Mouse (Mus musculus): ENCODE data around the gene Grcc10. TPM values are rescaled to one million over a fixed set of nuclear protein-coding genes. Genes with fewer than 3 reads are reported as not detected.

Gene Grcc10
- polyA plus RNA-seq, 1 experiment: 352 TPM

GRCm38 (mm10) chr6:124698751-124699150 is 42.4 kb downstream of the Grcc10 start:
- Histone ChIP-seq H3K4me3 (ENCODE audit: insufficient read depth, low read length) (no peak overlapping the region), H3K4me1 (ENCODE audit: control insufficient read depth, insufficient read depth, low read length) (peaks cover 6% of the 10 kb centered on the region), H3K27ac (ENCODE audit: insufficient read depth, low read length) (no peak overlapping the region)
- no peak for TF ChIP-seq POLR2A (IDR thresholded peaks at IDR 0.05; ENCODE audit: extremely low read depth, insufficient read depth, low read length)
- no peak for TF ChIP-seq CTCF (IDR thresholded peaks at IDR 0.05; ENCODE audit: extremely low read depth, insufficient read depth, low read length)

DNA sequence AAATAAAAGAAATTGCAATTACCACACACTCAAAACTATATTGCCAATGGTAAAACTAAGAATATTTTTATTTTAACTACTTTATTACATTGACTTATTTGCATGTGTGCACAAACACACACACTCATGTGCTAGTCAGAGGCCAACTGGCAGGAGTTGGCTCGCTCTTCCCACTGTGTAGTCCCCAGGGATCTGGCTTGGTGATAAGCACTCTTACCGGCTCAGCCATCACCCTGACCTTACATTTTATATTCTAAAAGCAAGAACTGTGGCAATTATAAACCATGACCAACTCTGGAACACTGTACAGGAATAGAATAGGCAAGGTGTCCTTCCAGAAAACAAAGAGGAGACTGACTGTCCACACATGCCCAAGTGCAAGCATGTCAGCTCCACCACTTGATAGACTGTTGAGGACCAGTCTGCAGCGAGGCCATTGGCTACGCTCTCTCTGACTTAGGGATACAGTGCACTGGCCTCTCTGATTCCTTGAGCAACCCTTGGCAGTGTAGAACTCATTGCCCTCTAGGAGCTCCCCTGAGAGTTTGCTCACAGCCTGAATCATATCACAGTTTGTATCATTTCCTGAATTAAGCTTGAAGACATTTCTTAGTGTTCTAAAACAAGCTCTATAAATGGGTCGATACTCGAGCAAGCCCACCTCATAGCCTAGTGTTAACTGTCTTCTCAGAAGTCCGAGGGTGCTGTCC is 44.6 kb downstream of the Grcc10 start:
- TF ChIP-seq POLR2A (IDR thresholded peaks at IDR 0.05; ENCODE audit: extremely low read depth, insufficient read depth, low read length) (no peak), CTCF (IDR thresholded peaks at IDR 0.05; ENCODE audit: extremely low read depth, insufficient read depth, low read length) (no peak)
- Histone ChIP-seq H3K4me3 (ENCODE audit: insufficient read depth, low read length) (no peak overlapping the region), H3K27ac (ENCODE audit: insufficient read depth, low read length) (no peak overlapping the region), H3K4me1 (ENCODE audit: control insufficient read depth, insufficient read depth, low read length) (peaks cover 10% of the 10 kb centered on the region)

DNA sequence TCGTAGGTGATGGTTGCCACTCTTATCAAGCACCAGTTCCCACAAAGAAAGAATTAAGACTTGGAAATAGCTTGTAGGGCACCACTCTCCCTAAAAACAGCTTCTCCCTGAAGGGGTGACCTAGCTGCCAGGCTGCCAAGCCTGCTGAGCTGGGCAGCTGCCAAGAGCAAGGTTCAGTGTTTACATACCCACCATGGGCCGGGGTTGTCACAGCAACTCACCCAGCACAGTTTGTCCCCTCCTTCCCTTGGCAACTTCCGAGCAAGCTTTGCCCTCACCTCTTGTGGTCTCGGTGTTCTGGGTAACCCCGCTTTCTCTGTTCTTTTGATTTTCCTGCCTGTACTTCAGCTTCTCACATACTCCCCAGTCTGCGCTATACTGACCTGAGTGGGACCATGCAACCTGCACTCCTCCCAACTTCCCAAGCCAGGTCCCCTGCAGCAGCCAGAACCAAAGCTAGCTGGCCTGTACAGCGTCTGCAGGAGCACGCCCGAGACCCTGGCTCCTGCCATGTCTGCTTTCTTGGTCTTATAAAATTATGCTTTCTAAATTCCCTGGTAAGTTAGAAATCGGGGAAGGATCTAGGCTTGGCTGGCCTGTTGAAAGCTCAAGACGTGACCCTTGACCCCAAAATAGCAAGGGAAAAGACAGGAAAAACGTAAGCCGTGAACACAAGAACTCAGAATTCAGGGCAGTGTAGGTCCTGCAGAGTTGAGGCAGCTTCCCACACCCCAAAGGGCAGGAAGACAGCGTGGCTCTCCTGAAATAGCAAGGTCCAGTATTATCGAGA is 46.8 kb downstream of the Grcc10 start:
- TF ChIP-seq CTCF (IDR thresholded peaks at IDR 0.05; ENCODE audit: extremely low read depth, insufficient read depth, low read length): no peak
- TF ChIP-seq POLR2A (IDR thresholded peaks at IDR 0.05; ENCODE audit: extremely low read depth, insufficient read depth, low read length): no peak
- peak overlapping the region; percentile 45; the same call in 1 of the 2 replicates for H3K27ac ChIP-seq (ENCODE audit: insufficient read depth, low read length)
- H3K4me3 ChIP-seq (ENCODE audit: insufficient read depth, low read length): no peak overlapping the region
- peaks cover 8% of the 10 kb centered on the region for H3K4me1 ChIP-seq (ENCODE audit: control insufficient read depth, insufficient read depth, low read length)

DNA sequence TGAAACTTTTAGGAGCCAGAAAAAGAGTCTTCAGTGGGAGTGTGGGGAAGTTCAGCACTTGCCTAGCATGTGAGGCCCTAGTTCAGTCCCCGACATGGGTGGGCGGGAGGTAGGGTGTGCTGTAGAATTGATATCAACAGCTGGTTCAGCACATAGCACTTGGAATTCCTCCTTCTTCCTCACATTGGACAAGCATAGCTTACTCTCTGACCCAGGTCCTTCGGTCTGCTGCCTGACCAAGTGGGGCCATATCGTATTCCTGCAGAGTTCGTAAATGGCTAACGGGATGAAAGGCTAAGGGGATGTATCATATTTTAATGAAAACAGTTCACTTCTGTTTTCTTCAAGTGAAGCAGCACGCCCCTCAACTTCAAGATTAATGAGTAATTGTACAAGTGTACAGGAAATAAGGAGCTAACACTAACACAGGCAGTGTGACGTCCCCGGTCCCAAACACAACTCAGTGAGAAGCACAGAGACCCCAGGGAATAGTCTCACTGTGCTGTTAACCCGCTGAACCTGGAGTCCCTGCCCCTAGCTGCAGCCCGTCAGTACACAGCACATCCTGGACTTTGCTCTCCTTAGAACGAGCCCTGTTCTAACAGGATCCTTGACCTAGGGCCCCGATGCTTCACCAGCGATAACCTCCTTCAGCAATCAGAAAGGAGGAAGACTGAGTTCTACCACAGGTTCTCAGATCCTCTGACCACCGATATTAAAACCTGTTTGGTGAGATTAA is 47.8 kb downstream of the Grcc10 start:
- Histone ChIP-seq H3K4me1 (ENCODE audit: control insufficient read depth, insufficient read depth, low read length) (peaks cover 8% of the 10 kb centered on the region), H3K27ac (ENCODE audit: insufficient read depth, low read length) (peak overlapping the region; percentile 45), H3K4me3 (ENCODE audit: insufficient read depth, low read length) (no peak overlapping the region)
- no peak for TF ChIP-seq CTCF (IDR thresholded peaks at IDR 0.05; ENCODE audit: extremely low read depth, insufficient read depth, low read length)
- no peak for TF ChIP-seq POLR2A (IDR thresholded peaks at IDR 0.05; ENCODE audit: extremely low read depth, insufficient read depth, low read length)

- H3K4me1 ChIP-seq (ENCODE audit: control insufficient read depth, insufficient read depth, low read length): peaks cover 8% of the 10 kb centered on the region
- H3K27ac ChIP-seq (ENCODE audit: insufficient read depth, low read length): no peak overlapping the region
- TF ChIP-seq POLR2A (IDR thresholded peaks at IDR 0.05; ENCODE audit: extremely low read depth, insufficient read depth, low read length) (no peak), CTCF (IDR thresholded peaks at IDR 0.05; ENCODE audit: extremely low read depth, insufficient read depth, low read length) (no peak)
- no peak overlapping the region for H3K4me3 ChIP-seq (ENCODE audit: insufficient read depth, low read length)
Observed at GRCm38 (mm10) chr6:124690517-124690916, 50.7 kb downstream of the Grcc10 start.

Other genes with a start within 250 kb of the Grcc10 start
- gene C1rl, start 248.3 kb downstream of the Grcc10 start, polyA plus RNA-seq (2012; rRNA removed): 0.19 and 0.38 TPM in 2 replicates
- 2.1 TPM in 2 replicates for gene C1ra, start 229.0 kb downstream of the Grcc10 start, polyA plus RNA-seq (2012; rRNA removed)
- 4.0 and 4.4 TPM in 2 replicates for gene C1s1, start 199.0 kb downstream of the Grcc10 start, polyA plus RNA-seq (2012; rRNA removed)
- not detected in 2 replicates for gene C1rb, start 171.1 kb downstream of the Grcc10 start, polyA plus RNA-seq (2012; rRNA removed)
- gene C1s2, start 105.3 kb downstream of the Grcc10 start, polyA plus RNA-seq (2012; rRNA removed): 0.29 and 0.34 TPM in 2 replicates
- gene Lpcat3, start 78.3 kb downstream of the Grcc10 start, polyA plus RNA-seq (2012; rRNA removed): 45.3 and 47.6 TPM in 2 replicates
- gene Emg1, start 29.2 kb downstream of the Grcc10 start, polyA plus RNA-seq (2012; rRNA removed): 57.3 and 58.3 TPM in 2 replicates
- 104 and 105 TPM in 2 replicates for gene Phb2, start 29.0 kb downstream of the Grcc10 start, polyA plus RNA-seq (2012; rRNA removed)
- gene Ptpn6, start 2.7 kb downstream of the Grcc10 start, polyA plus RNA-seq (2012; rRNA removed): 6.3 and 6.5 TPM in 2 replicates
- gene Gm45234, start 14.6 kb upstream of the Grcc10 start, polyA plus RNA-seq (2012; rRNA removed): not detected in 2 replicates
- 60.7 and 63.3 TPM in 2 replicates for gene Atn1, start 15.2 kb upstream of the Grcc10 start, polyA plus RNA-seq (2012; rRNA removed)
- gene Eno2, start 28.3 kb upstream of the Grcc10 start, polyA plus RNA-seq (2012; rRNA removed): 741 and 755 TPM in 2 replicates
- gene Lrrc23, start 38.4 kb upstream of the Grcc10 start, polyA plus RNA-seq (2012; rRNA removed): 2.4 and 5.0 TPM in 2 replicates
- gene Spsb2, start 67.3 kb upstream of the Grcc10 start, polyA plus RNA-seq (2012; rRNA removed): 4.4 and 4.8 TPM in 2 replicates
- gene Tpi1, start 72.9 kb upstream of the Grcc10 start, polyA plus RNA-seq (2012; rRNA removed): 1,059 and 1,064 TPM in 2 replicates
- 151 and 152 TPM in 2 replicates for gene Usp5, start 88.1 kb upstream of the Grcc10 start, polyA plus RNA-seq (2012; rRNA removed)
- gene Cdca3, start 88.2 kb upstream of the Grcc10 start, polyA plus RNA-seq (2012; rRNA removed): 2.3 and 2.4 TPM in 2 replicates
- gene Gnb3, start 98.9 kb upstream of the Grcc10 start, polyA plus RNA-seq (2012; rRNA removed): 0.17 and 0.25 TPM in 2 replicates
- gene P3h3, start 116.4 kb upstream of the Grcc10 start, polyA plus RNA-seq (2012; rRNA removed): 59.6 and 66.5 TPM in 2 replicates
- gene Gpr162, start 122.6 kb upstream of the Grcc10 start, polyA plus RNA-seq (2012; rRNA removed): 163 and 187 TPM in 2 replicates
- 1.1 and 4.7 TPM in 2 replicates for gene Cd4, start 146.8 kb upstream of the Grcc10 start, polyA plus RNA-seq (2012; rRNA removed)
- gene Lag3, start 170.3 kb upstream of the Grcc10 start, polyA plus RNA-seq (2012; rRNA removed): 5.1 and 6.5 TPM in 2 replicates
- gene Ptms, start 178.7 kb upstream of the Grcc10 start, polyA plus RNA-seq (2012; rRNA removed): 1,375 and 1,380 TPM in 2 replicates
- gene Mlf2, start 190.0 kb upstream of the Grcc10 start, polyA plus RNA-seq (2012; rRNA removed): 732 and 737 TPM in 2 replicates
- gene Cops7a, start 224.2 kb upstream of the Grcc10 start, polyA plus RNA-seq (2012; rRNA removed): 279 and 280 TPM in 2 replicates